Mouse (Mus musculus) heart, postnatal 25 days (tissue): ENCODE measurements at regions not wholly inside any gene's neighbourhood (a gene's known extent, or its start where the extent isn't known, plus 50 kb on each side); places are given as distances from the start of the nearest gene placed in this dataset.
"Not testable (repeated sequence)": the region's sequence is repeated elsewhere in the genome, so short reads cannot be mapped to it uniquely, and the experiment has no call there.

ENCODE experiments used
- DNase-seq: peaks from one replicate; pipeline ENCODE4 v3.0.0; 2022; ENCODE audit warnings: low spot score
- intact Hi-C: fragments of 180-260 bp; cut with DNase I; formaldehyde crosslinking; loops from one replicate; pipeline ENCODE4 v1.15.1; 2025

DNA sequence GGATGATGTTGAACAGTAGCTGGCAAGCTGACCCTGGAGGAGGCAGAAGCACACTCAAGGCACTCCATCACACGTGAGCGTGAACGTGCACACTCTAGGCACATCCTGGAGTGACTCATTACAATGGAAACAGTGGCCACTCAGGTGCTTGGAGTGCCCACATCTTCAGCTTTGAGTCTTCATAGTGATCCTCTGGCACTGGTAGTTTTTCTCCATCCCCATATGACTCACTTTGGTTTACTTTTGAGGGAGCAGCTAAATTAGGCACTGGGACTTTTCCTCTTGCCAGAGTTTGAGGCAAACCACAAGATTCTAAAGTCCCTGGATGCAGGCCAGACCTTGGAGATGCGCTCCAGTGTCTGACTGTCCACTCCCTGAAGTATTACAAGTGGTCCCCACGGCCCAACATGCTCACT lies 52.5 kb upstream of the Slc44a3 start:
- intact Hi-C loops: no loop called here
- DNase-seq: no peak

GRCm38 (mm10) chr3:121584317-121584716 lies 52.1 kb upstream of the Slc44a3 start:
- DNase-seq: no peak
- intact Hi-C loops: no loop called here

DNA sequence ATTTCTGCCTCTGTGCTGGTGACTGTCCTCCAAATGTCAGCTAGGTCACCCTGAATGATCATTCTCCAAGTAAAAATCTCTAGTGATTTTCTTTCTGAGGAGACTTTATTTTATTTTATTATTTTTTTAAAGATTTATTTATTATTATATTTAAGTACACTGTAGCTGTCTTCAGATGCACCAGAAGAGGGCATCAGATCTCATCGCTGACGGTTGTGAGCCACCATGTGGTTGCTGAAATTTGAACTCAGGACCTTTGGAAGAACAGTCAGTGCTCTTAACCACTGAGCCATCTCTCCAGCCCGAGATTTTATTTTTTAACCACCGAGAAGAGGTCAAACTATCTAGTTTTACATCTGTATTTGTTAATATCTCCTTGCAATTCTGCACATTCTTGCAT lies 50.5 kb upstream of the Slc44a3 start:
- intact Hi-C loops: not testable (repeated sequence)

More for the DNA sequence above, 50.5 kb upstream of the Slc44a3 start:
- DNase-seq: not testable (repeated sequence)
